Mouse (Mus musculus) MEL (cell line): ENCODE data around the gene Nfatc2ip. TPM values are rescaled to one million over a fixed set of nuclear protein-coding genes. Genes with fewer than 3 reads are reported as not detected.

Experiments
- DNase-seq: peaks from one replicate; pipeline ENCODE4 v3.0.0; 2011; ENCODE audit warnings: low read depth, low spot score
- H3K27ac ChIP-seq: 2 replicates; pipeline ENCODE4 v1.5.1; 2012; ENCODE audit warnings: low read depth, mild to moderate bottlenecking, control low read depth, low read length, moderate library complexity; ENCODE audit not compliant: control insufficient read depth
- H3K27me3 ChIP-seq, 2 experiments: fragments of 150-350 bp in 1 of 2; sonication (generic) in 1 of 2; 2 replicates each; pipeline ENCODE4 v1.6.1; 2012; ENCODE audit warnings: low read length in 2 of 2, mild to moderate bottlenecking in 2 of 2, improper control_type of control experiment in 1 of 2, moderate library complexity in 1 of 2; ENCODE audit not compliant: insufficient read depth in 2 of 2, control insufficient read depth in 1 of 2
- H3K36me3 ChIP-seq, 2 experiments: 2 replicates each; pipeline ENCODE4 v1.6.1; 2012 to 2014; ENCODE audit warnings: low read length in 2 of 2, improper control_type of control experiment in 1 of 2, inconsistent platforms in 1 of 2, mild to moderate bottlenecking in 1 of 2; ENCODE audit not compliant: insufficient read depth in 2 of 2, control insufficient read depth in 1 of 2
- H3K4me1 ChIP-seq, 2 experiments: fragments of 150-350 bp in 1 of 2; sonication (generic) in 1 of 2; 2 replicates each; pipeline ENCODE4 v1.6.1; 2012; ENCODE audit warnings: low read length in 2 of 2, improper control_type of control experiment in 1 of 2, mild to moderate bottlenecking in 1 of 2; ENCODE audit not compliant: insufficient read depth in 2 of 2, control insufficient read depth in 1 of 2
- H3K4me3 ChIP-seq, 2 experiments: fragments of 150-350 bp in 1 of 2; sonication (generic) in 1 of 2; 2 replicates each; pipeline ENCODE4 v1.5.1; 2012; ENCODE audit warnings: low read depth in 2 of 2, low read length in 2 of 2, mild to moderate bottlenecking in 2 of 2, moderate library complexity in 2 of 2, control low read depth in 1 of 2, improper control_type of control experiment in 1 of 2; ENCODE audit not compliant: control insufficient read depth in 1 of 2, insufficient read depth in 1 of 2
- H3K79me2 ChIP-seq: 2 replicates; pipeline ENCODE4 v1.6.1; 2012; ENCODE audit warnings: mild to moderate bottlenecking, low read length, moderate library complexity; ENCODE audit not compliant: control insufficient read depth, poor library complexity, insufficient read depth
- H3K9ac ChIP-seq: 2 replicates; pipeline ENCODE4 v1.6.1; 2012; ENCODE audit warnings: low read depth, mild to moderate bottlenecking, control low read depth, low read length, moderate library complexity; ENCODE audit not compliant: control insufficient read depth, poor library complexity, severe bottlenecking
- H3K9me3 ChIP-seq: fragments of 150-350 bp; sonication (generic); replicated peaks from 2 replicates; pipeline ENCODE4 v1.6.1; 2012; ENCODE audit warnings: mild to moderate bottlenecking, low read length, improper control_type of control experiment, moderate library complexity; ENCODE audit not compliant: insufficient read depth
- BHLHE40 ChIP-seq: IDR thresholded peaks from 2 replicates; pipeline ENCODE4 v1.6.1; 2012; ENCODE audit warnings: low read depth, mild to moderate bottlenecking, inconsistent platforms, low read length, improper control_type of control experiment, borderline replicate concordance
- CHD1 ChIP-seq: IDR thresholded peaks from 2 replicates; pipeline ENCODE4 v1.6.1; 2012; ENCODE audit warnings: low read depth, mild to moderate bottlenecking, inconsistent platforms, low read length, improper control_type of control experiment
- CHD2 ChIP-seq: IDR thresholded peaks from 2 replicates; pipeline ENCODE4 v1.6.1; 2011; ENCODE audit warnings: low read length, improper control_type of control experiment
- CTCF ChIP-seq, 3 experiments: IDR thresholded peaks in 2 of 3; conservative IDR thresholded peaks in 1 of 3; 2 replicates each; pipeline ENCODE4 v1.5.1; 2011 to 2012; ENCODE audit warnings: low read length in 3 of 3, low read depth in 2 of 3, mild to moderate bottlenecking in 2 of 3, improper control_type of control experiment in 1 of 3, inconsistent platforms in 1 of 3, mixed read lengths in 1 of 3, moderate library complexity in 1 of 3; ENCODE audit not compliant: control insufficient read depth in 1 of 3, insufficient read depth in 1 of 3, poor library complexity in 1 of 3, severe bottlenecking in 1 of 3
- E2F4 ChIP-seq: IDR thresholded peaks from 2 replicates; pipeline ENCODE4 v1.6.1; 2011; ENCODE audit warnings: low read depth, low read length, improper control_type of control experiment, borderline replicate concordance
- ELF1 ChIP-seq: IDR thresholded peaks from 2 replicates; pipeline ENCODE4 v1.6.1; 2014; ENCODE audit warnings: low read depth, mild to moderate bottlenecking, inconsistent platforms, low read length, improper control_type of control experiment, moderate library complexity
- EP300 ChIP-seq, 2 experiments: IDR thresholded peaks; 2 replicates each; pipeline ENCODE4 v1.6.1; 2011; ENCODE audit warnings: improper control_type of control experiment in 2 of 2, low read length in 2 of 2, low read depth in 1 of 2, mild to moderate bottlenecking in 1 of 2
- ETS1 ChIP-seq: IDR thresholded peaks from 2 replicates; pipeline ENCODE4 v1.6.1; 2012; ENCODE audit warnings: low read depth, mild to moderate bottlenecking, inconsistent platforms, low read length, improper control_type of control experiment, moderate library complexity
- GATA1 ChIP-seq: IDR thresholded peaks from 2 replicates; pipeline ENCODE4 v1.6.1; 2011; ENCODE audit warnings: low read depth, low read length, improper control_type of control experiment
- HCFC1 ChIP-seq: IDR thresholded peaks from 2 replicates; pipeline ENCODE4 v1.6.1; 2012; ENCODE audit warnings: low read depth, mild to moderate bottlenecking, inconsistent platforms, low read length, improper control_type of control experiment, moderate library complexity
- JUND ChIP-seq: IDR thresholded peaks from 2 replicates; pipeline ENCODE4 v1.6.1; 2011; ENCODE audit warnings: low read depth, mild to moderate bottlenecking, improper control_type of control experiment, low read length
- KAT2A ChIP-seq: conservative IDR thresholded peaks from 2 replicates; pipeline ENCODE4 v1.6.1; 2012; ENCODE audit warnings: low read depth, low read length, improper control_type of control experiment, inconsistent platforms
- MAFK ChIP-seq: IDR thresholded peaks from 2 replicates; pipeline ENCODE4 v1.6.1; 2011; ENCODE audit warnings: low read depth, mild to moderate bottlenecking, low read length, improper control_type of control experiment, borderline replicate concordance
- MAX ChIP-seq: IDR thresholded peaks from 2 replicates; pipeline ENCODE4 v1.6.1; 2011; ENCODE audit warnings: low read length, improper control_type of control experiment
- MAZ ChIP-seq: IDR thresholded peaks from 2 replicates; pipeline ENCODE4 v1.6.1; 2012; ENCODE audit warnings: low read depth, mild to moderate bottlenecking, inconsistent platforms, low read length, improper control_type of control experiment
- MEF2A ChIP-seq: IDR thresholded peaks from 2 replicates; pipeline ENCODE4 v1.6.1; 2014; ENCODE audit warnings: low read depth, mild to moderate bottlenecking, inconsistent platforms, low read length, improper control_type of control experiment; ENCODE audit not compliant: poor library complexity, insufficient replicate concordance, severe bottlenecking; ENCODE audit errors: extremely low read depth
- MXI1 ChIP-seq: IDR thresholded peaks from 2 replicates; pipeline ENCODE4 v1.6.1; 2011; ENCODE audit warnings: mild to moderate bottlenecking, low read depth, low read length, improper control_type of control experiment
- MYB ChIP-seq: IDR thresholded peaks from 2 replicates; pipeline ENCODE4 v1.6.1; 2011; ENCODE audit warnings: mild to moderate bottlenecking, low read depth, low read length, improper control_type of control experiment
- NELFE ChIP-seq: IDR thresholded peaks from 2 replicates; pipeline ENCODE4 v1.6.1; 2011; ENCODE audit warnings: low read depth, low read length, improper control_type of control experiment
- NRF1 ChIP-seq: IDR thresholded peaks from 2 replicates; pipeline ENCODE4 v1.6.1; 2014; ENCODE audit warnings: low read depth, mild to moderate bottlenecking, inconsistent platforms, low read length, improper control_type of control experiment, moderate library complexity; ENCODE audit not compliant: poor library complexity, insufficient read depth, severe bottlenecking
- POLR2A ChIP-seq, 2 experiments: IDR thresholded peaks; 2 replicates each; pipeline ENCODE4 v1.6.1; 2011 to 2012; ENCODE audit warnings: low read length in 2 of 2, mild to moderate bottlenecking in 2 of 2, control low read depth in 1 of 2, improper control_type of control experiment in 1 of 2, low read depth in 1 of 2, moderate library complexity in 1 of 2; ENCODE audit not compliant: control insufficient read depth in 1 of 2, insufficient read depth in 1 of 2, poor library complexity in 1 of 2
- POLR2AphosphoS2 ChIP-seq: IDR thresholded peaks from 2 replicates; pipeline ENCODE4 v1.6.1; 2011; ENCODE audit warnings: low read length, improper control_type of control experiment
- POLR2AphosphoS5 ChIP-seq: IDR thresholded peaks from 2 replicates; pipeline ENCODE4 v1.6.1; 2012; ENCODE audit warnings: low read depth, borderline replicate concordance, mild to moderate bottlenecking, inconsistent platforms, low read length, moderate library complexity, mixed read lengths
- RAD21 ChIP-seq: IDR thresholded peaks from 2 replicates; pipeline ENCODE4 v1.6.1; 2011; ENCODE audit warnings: mild to moderate bottlenecking, low read depth, low read length, improper control_type of control experiment
- RCOR1 ChIP-seq: IDR thresholded peaks from 2 replicates; pipeline ENCODE4 v1.6.1; 2012; ENCODE audit warnings: low read depth, mild to moderate bottlenecking, inconsistent platforms, low read length, improper control_type of control experiment
- SMC3 ChIP-seq: IDR thresholded peaks from 2 replicates; pipeline ENCODE4 v1.6.1; 2011; ENCODE audit warnings: low read depth, low read length, improper control_type of control experiment
- TAL1 ChIP-seq: IDR thresholded peaks from 2 replicates; pipeline ENCODE4 v1.6.1; 2012; ENCODE audit warnings: mild to moderate bottlenecking, inconsistent platforms, low read length, moderate library complexity, mixed read lengths
- TBP ChIP-seq: IDR thresholded peaks from 2 replicates; pipeline ENCODE4 v1.8.0; 2011; ENCODE audit warnings: low read depth, low read length, improper control_type of control experiment
- TCF12 ChIP-seq: IDR thresholded peaks from 2 replicates; pipeline ENCODE4 v1.6.1; 2014; ENCODE audit warnings: low read depth, mild to moderate bottlenecking, inconsistent platforms, low read length, improper control_type of control experiment, moderate library complexity
- USF1 ChIP-seq: IDR thresholded peaks from 2 replicates; pipeline ENCODE4 v1.6.1; 2014; ENCODE audit warnings: low read depth, mild to moderate bottlenecking, inconsistent platforms, low read length, improper control_type of control experiment, moderate library complexity
- USF2 ChIP-seq, 2 experiments: IDR thresholded peaks; 2 replicates each; pipeline ENCODE4 v1.6.1; 2011 to 2012; ENCODE audit warnings: improper control_type of control experiment in 2 of 2, low read length in 2 of 2, borderline replicate concordance in 1 of 2, inconsistent platforms in 1 of 2, low read depth in 1 of 2, mild to moderate bottlenecking in 1 of 2; ENCODE audit not compliant: insufficient read depth in 1 of 2
- ZC3H11A ChIP-seq: IDR thresholded peaks from 2 replicates; pipeline ENCODE4 v1.6.1; 2012; ENCODE audit warnings: low read depth, mild to moderate bottlenecking, inconsistent platforms, low read length, improper control_type of control experiment
- ZMIZ1 ChIP-seq: IDR thresholded peaks from 2 replicates; pipeline ENCODE4 v1.6.1; 2012; ENCODE audit warnings: low read depth, mild to moderate bottlenecking, inconsistent platforms, low read length, improper control_type of control experiment, moderate library complexity
- ZNF384 ChIP-seq: IDR thresholded peaks from 2 replicates; pipeline ENCODE4 v1.6.1; 2012; ENCODE audit warnings: low read depth, mild to moderate bottlenecking, inconsistent platforms, low read length, improper control_type of control experiment
- polyA plus RNA-seq, 2 experiments: library from polyadenylated mRNA; stranded (reverse) in 1 of 2; unstranded in 1 of 2; fragments of >175 nt in 1 of 2; fragments of >200 nt in 1 of 2; gene quantifications; 2 replicates each; pipeline versions ENCODE4 v1.2.1 to v1.2.4; 2012; ENCODE audit warnings: low replicate concordance in 2 of 2, low read depth in 1 of 2; ENCODE audit not compliant: insufficient read length in 2 of 2, insufficient read depth in 1 of 2, missing spikeins in 1 of 2
- total RNA-seq: library from RNA; depleted of rRNA; stranded (reverse); fragments of 300-350 nt; gene quantifications from 2 replicates; pipeline ENCODE4 v1.2.3, GENCODE M21; 2012

The Nfatc2ip gene
- total and polyA plus RNA-seq, 3 experiments, result 7.9 to 13.0 TPM; not detected in 1

GRCm38 (mm10) chr7:126377278-126378158, 19.0 kb downstream of the Nfatc2ip start, which contains the start of gene Spns1:
Gene Spns1 (minus strand): TSS chr7:126377450.
- H3K27me3 ChIP-seq, result no peaks in the 10 kb centered on the region
- H3K9me3 ChIP-seq, result no peaks in the 10 kb centered on the region
- H3K27ac ChIP-seq, result peak within 1 kb of the TSS; percentile 15; the same call in 1 of the 2 replicates
- peak within 1 kb of the TSS; percentile 69 for H3K9ac ChIP-seq
- H3K79me2 ChIP-seq, result peaks cover 9% of the 10 kb centered on the region
- peaks cover 3 to 12% of the 10 kb centered on the region in 2 experiments; a peak in 2 of 4 replicates for H3K4me1 ChIP-seq
- H3K36me3 ChIP-seq, result peaks cover 0 to 11% of the 10 kb centered on the region in 2 experiments; a peak in 2 of 4 replicates
- DNase-seq, result peak; percentile 97
- peak within 1 kb of the TSS; percentile 62 to 76 for H3K4me3 ChIP-seq
- TF ChIP-seq MAX (peak; percentile 100), ETS1 (peak; percentile 74), ZNF384 (peak; percentile 22; the same call in 1 of the 2 replicates), SMC3 (peak; percentile 99), NRF1 (0 out of 2 replicates have a peak, but pooled peaks have one; percentile 22), TCF12 (peak; percentile 76), E2F4 (no peak), USF2 (IDR thresholded peaks at IDR 0.05; ENCODE audit: borderline replicate concordance in 1 of 2, insufficient read depth in 1 of 2, low read depth in 1 of 2, low read length in 2 of 2) (peak; percentile 98 to 99), CTCF (IDR thresholded peaks at IDR 0.05 in 2 of 3, conservative IDR thresholded peaks at IDR 0.05 in 1 of 3; ENCODE audit: control insufficient read depth in 1 of 3, insufficient read depth in 1 of 3, low read depth in 2 of 3, low read length in 3 of 3, poor library complexity in 1 of 3, severe bottlenecking in 1 of 3) (peak; percentile 66 to 95 (median 85)), EP300 (IDR thresholded peaks at IDR 0.05; ENCODE audit: low read depth in 1 of 2, low read length in 2 of 2) (peak in 1 of 2 experiments; percentile 52; a peak in 1 of 4 replicates), GATA1 (no peak), MAFK (no peak), POLR2AphosphoS5 (no peak; the same call in 1 of the 2 replicates), NELFE (peak; percentile 74), RAD21 (peak; percentile 95), RCOR1 (peak; percentile 17; the same call in 1 of the 2 replicates), MAZ (peak; percentile 48; the same call in 1 of the 2 replicates), POLR2AphosphoS2 (no peak; the same call in 1 of the 2 replicates), TAL1 (no peak), MEF2A (no peak), ZC3H11A (peak; percentile 98), USF1 (peak; percentile 100), KAT2A (no peak; the same call in 1 of the 2 replicates), BHLHE40 (peak; percentile 77; the same call in 1 of the 2 replicates), ELF1 (peak; percentile 80), POLR2A (IDR thresholded peaks at IDR 0.05; ENCODE audit: control insufficient read depth in 1 of 2, insufficient read depth in 1 of 2, low read depth in 1 of 2, low read length in 2 of 2, poor library complexity in 1 of 2) (peak; percentile 57 to 83; a peak in 3 of 4 replicates), CHD2 (no peak), CHD1 (0 out of 2 replicates have a peak, but pooled peaks have one; percentile 59), ZMIZ1 (peak; percentile 72), MXI1 (peak; percentile 95), MYB (no peak), JUND (0 out of 2 replicates have a peak, but pooled peaks have one; percentile 48), TBP (peak; percentile 87), HCFC1 (peak; percentile 94)
